Mouse (Mus musculus) erythroblast, embryonic 14.5 days (primary cell): ENCODE data around the gene Mr1.

ENCODE experiments used
- GATA1 ChIP-seq: IDR thresholded peaks from 2 replicates; pipeline ENCODE4 v1.6.1; 2012; ENCODE audit warnings: low read length, inconsistent platforms, mixed read lengths
- TAL1 ChIP-seq: IDR thresholded peaks from 3 replicates; pipeline ENCODE4 v1.6.1; 2012; ENCODE audit warnings: low read length, inconsistent platforms, mixed read lengths

DNA sequence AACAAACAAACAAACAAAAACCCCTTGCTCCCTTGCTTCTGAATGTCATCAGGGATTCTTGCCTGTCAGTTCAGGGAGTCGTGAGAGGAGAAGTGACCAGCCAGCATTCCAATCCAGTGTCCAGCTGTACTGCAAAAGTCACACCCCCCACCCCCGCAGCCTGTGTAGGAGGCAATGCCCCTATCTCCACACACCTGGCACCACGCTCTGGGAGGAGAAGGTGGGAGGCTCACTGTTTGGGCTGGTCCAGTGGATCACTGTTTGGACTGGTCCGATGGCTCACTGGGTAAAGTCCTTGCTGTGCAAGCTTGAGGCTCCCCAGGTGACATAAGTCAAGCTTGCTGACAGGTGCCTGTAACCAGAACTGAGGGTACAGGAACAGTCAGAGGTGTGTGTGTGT is 34.5 kb downstream of the Mr1 start:
- TF ChIP-seq GATA1: no peak
- no peak for TF ChIP-seq TAL1
